Mouse (Mus musculus): ENCODE measurements around the gene Asb2.

The Asb2 gene

DNA sequence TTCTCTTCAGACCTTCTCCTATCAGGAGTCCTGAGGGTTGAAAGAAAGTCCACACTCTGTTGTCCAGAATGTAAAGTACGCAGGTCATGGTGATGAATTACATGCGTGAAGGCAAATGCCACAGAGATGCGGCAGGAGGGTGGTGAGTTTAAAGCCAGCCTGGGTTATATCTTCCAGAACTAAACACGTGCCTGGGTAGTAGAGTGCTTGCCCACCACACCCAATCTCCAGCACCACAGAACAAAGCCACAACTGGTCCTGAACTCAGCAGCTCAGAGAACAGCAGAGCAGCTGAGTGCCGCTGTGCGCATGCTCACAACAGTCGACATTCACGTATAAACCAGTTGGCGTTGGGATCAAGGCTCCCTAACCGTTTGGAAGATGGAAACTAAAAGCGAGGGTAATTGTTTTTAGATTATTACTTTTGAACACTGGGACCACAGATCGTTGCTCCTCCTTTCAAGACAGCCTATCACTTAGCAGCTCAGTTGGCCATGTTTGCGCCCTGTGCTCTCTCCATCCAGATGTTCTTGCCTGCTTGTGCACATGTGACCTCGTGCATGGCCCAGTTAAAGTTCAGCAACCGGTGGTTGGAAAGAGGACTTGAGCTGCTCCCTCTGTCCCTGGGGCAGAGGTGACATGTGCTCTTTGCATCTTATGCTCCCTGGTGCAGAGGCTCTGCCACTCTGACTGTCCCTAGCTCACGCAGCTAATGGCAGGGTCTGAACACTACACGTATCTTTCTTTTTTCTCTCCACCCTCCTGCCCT, 5.9 kb upstream of the Asb2 start:
- no peak for DNase-seq (ENCODE audit: low read depth in 2 of 2, low spot score in 2 of 2)

DNA sequence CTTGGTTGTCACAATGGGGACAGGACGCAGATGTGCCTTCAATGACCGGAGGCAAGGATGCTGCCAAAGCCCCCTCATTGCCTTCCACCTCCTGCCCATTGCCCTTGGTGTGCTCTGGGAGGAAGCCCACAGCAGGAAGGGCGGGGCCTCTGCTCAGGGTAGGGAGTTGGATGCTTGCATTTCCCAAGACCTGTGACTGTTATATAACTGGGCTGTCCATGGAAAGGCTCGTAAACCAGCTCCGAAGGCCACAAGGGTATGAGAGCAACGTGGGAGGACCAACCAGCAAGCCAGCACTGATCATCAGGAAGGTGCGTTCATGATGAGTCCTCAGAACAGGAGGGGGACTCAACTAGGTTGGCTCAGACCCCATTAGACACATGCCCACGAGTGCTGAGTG, 5.0 kb upstream of the Asb2 start:
- DNase-seq (ENCODE audit: low read depth in 2 of 2, low spot score in 2 of 2): no peak

DNA sequence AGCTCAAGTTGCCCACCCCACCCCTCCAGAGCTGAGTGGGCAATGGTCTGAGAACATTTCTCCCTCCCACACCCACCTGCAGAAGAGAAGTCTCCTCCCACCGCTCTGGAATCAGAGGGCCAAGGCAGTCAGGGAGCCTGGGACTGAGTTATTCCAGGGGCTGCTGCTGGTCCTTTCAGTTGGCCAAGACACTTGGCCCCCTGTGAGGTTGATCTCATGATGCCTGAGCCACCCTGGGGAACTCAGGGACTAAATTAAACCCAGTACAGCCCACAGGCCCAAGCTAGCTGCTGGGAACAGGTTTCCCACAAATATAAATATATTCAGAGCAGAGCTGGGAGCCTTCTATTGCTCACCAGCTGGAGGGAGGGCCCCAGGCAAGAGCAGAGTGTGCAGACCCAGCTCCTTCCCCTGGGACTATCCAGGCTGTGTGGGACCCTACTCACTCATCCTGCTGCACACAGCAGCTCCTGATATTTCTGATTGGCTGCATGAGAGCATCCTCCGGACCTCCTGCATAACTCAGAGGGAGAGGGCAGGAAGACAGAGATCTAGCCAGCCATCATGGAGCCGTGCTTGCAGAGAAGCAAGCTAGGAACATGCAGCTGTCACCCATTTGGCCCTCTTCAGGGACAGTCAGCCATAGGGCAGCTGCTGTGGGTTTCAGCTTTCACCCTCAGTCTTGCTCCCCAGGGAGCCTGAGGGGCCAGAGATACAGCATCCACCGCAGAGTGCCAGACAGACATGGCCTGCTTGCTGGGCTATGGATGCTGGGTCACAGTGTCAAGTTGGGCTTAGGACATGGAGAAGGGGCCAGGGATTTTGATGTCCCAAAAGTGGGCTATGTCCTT, 3.4 kb upstream of the Asb2 start:
- no peak for DNase-seq (ENCODE audit: low read depth in 2 of 2, low spot score in 2 of 2)

DNA sequence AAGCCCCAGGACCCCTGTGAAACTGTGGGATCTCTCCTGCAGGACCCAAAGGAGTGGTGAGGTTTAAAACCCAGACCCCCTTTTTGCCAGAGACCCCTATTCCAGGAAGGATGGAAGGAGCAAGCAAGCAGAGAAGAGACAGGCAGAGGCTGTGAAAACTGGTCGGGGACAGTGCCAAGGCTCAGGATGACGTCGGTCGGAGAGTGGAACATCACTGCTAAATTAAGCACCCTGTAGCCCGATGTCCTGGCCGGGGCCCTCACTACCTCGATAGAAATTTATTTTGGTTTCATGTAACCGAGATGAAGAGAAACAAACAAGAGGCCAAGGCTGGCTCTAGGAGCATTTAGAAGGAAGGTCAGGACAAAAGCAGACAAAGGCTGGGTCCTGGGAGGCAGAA, 2.4 kb upstream of the Asb2 start:
- DNase-seq (ENCODE audit: low read depth in 2 of 2, low spot score in 2 of 2): no peak

DNA sequence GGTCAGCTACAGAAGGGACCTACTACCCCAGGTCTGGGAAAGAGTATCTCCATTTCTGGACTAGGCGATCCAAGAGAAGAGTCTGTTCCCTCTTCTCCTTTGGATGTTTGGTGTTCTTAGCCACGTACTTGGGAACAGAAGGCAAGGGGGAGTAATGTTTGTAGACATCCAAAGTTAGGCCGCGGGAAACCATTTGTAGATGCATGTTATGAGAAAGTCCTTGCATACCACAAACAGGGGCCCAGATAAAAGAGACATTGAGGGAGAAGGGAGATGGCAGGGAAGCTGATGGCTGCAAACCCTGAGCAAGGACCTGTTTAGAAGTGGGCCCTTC, 581 bp upstream of the Asb2 start:
- DNase-seq (ENCODE audit: low read depth in 2 of 2, low spot score in 2 of 2): no peak

DNA sequence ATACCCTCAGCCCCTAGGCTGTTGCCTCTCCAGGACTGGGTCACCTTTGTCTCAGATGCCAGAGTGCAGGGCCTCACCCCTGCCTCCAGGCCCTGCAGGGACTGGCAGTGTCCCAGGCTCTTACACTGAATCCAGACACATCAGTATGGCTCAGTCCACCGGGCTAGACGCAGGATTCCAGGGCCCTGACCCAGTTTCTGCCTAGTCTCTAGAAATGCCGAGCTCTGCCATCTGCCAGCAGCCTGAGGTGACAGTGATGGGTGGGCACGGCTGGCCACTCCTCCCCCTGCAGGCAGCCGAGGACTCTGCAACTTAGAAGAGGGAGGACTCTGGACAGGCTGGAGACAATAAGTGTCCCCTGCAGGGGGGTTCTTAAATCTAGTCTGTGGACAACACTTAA, 2.3 kb downstream of the Asb2 start:
- no peak for DNase-seq (ENCODE audit: low read depth in 2 of 2, low spot score in 2 of 2)

DNA sequence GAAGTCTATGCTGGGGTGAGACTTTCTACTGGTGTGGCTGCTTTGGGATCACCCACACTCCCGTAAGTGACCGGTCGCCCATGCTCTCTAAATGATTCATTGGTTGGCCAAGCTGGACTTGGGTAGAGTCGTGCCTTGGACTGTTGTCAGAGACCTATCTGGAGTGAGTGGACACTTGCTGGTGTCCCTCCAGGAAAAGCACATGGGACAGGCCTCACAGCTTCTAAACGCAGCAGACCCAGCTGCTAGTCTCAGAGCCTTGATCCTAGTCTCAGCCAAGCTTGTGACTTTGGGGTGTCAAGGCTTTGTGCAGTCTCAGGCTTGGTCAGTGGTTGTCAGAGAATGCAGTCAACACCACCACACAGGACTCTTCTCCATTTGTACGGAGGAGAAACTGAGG, 3.1 kb downstream of the Asb2 start:
- no peak for DNase-seq (ENCODE audit: low read depth in 2 of 2, low spot score in 2 of 2)

DNA sequence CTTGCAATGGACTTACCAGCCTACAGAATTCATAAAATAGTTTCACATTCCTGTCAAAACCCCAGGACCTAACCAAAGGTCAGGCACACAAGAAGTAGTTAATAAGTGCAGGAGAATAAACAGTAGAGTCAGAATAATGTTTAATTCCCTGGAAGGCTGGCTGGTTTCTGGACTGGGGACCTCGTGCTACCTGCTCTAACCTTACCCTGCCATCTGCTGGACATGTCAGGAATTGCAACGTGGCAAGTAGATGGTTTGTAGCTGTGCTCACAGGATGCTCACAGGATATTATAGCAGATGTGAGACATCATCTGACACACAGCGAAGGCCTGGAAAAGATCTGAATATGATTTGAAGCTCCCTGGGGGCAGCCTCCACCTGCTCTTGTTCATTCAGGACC, 7.3 kb downstream of the Asb2 start:
- DNase-seq (ENCODE audit: low read depth in 2 of 2, low spot score in 2 of 2): peak; percentile 68 to 83

DNA sequence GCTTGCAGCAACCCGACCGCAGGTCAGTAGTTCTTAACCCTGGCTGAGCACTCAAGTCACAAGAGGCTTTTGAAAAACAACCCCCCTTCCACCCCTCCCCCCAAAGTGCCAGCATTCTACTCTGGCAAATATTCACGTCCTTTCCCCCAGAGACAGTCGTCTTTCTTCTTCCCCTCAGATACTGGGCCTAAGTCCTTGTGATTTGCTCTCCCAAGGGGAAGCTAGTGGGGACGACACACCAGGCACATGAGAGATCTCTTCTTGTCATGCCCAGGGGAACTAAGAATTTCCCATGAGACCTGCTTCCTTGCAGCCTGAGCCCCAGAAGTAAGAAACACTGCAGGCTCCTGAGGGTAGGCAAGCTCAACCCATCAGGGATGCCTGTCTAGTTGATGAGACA, 8.4 kb downstream of the Asb2 start:
- no peak for DNase-seq (ENCODE audit: low read depth in 2 of 2, low spot score in 2 of 2)

DNA sequence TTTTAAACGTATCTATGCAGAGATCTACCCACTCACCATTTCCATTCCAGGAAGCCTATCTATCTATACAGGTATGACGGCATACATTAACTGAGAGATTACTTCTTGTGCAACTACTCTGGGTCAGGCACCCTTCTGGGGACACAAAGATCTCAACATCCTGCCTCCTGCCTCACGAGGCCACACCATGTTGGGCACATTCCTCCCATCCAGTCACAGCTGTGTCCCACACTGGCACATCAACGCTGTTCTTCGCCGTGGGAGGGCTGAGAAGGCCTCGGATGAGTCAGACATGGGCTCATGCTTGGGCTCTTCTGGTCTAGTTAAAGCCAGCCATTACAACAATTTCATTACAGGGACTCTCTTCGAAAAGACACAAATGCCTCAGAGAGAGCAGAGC, 8.9 kb downstream of the Asb2 start:
- DNase-seq (ENCODE audit: low read depth in 2 of 2, low spot score in 2 of 2): no peak

DNA sequence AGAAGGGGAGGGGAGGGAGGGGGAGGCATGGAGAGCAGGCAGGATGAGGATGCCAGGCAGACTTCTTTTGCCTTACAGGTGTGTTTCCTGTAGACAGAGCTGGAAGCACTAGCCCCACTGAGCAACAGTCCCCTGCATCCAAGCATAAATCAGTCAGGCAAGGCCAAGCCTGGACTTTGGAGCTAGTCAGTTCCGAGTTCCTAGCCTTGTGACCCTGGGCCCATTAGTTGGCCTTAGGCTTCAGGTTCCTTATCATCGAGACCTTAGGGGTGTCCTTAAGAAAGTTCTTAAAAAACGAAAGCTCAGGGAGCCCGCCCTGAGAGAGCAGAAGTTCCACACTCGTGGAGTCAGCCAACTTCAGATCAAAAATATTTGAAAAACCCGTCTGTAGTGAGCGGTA, 10.9 kb downstream of the Asb2 start:
- DNase-seq (ENCODE audit: low read depth in 2 of 2, low spot score in 2 of 2): no peak

DNA sequence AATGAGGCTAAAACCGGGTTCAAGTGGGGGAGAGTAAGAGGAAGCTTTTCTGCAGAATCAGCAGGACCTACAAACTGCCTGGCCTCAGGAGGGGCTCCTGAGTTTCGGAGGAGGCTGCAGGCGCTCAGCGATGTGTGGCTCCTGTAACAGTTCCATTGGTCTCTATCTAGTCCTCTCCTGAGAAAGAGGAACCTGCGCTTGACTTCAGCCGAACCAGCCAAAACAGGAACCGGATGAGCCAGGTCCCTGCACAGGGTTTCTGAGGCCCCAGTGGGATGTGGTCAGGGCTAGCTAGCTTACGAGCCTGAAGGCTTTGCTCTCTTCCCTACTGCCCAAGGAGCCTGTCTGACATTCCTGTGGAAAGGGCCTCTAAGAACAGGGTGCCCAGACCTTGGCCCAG, 12.3 kb downstream of the Asb2 start:
- peak in 1 of 2 experiments; percentile 43 for DNase-seq (ENCODE audit: low read depth in 2 of 2, low spot score in 2 of 2)

DNA sequence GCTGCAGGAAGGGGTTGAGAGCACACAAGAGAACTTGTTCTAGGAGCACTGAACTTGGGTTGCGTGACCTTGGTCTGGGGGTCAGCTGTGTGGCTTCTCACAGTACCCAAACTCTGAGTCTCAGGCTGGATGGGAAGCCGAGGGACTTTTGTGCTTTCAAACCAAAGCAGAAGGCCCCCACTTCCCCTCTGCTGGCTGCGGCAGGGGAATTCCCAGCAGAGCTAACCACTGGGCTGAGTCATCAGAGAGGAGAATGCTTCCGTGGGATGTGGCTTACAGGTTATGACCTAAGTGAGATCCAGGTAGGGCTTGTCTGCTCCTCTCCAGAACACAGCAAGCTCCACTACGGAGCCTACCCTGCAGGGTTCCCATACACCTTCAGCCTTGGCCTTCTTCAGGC, 14.6 kb downstream of the Asb2 start:
- DNase-seq (ENCODE audit: low read depth in 2 of 2, low spot score in 2 of 2): peak; percentile 67 to 71

DNA sequence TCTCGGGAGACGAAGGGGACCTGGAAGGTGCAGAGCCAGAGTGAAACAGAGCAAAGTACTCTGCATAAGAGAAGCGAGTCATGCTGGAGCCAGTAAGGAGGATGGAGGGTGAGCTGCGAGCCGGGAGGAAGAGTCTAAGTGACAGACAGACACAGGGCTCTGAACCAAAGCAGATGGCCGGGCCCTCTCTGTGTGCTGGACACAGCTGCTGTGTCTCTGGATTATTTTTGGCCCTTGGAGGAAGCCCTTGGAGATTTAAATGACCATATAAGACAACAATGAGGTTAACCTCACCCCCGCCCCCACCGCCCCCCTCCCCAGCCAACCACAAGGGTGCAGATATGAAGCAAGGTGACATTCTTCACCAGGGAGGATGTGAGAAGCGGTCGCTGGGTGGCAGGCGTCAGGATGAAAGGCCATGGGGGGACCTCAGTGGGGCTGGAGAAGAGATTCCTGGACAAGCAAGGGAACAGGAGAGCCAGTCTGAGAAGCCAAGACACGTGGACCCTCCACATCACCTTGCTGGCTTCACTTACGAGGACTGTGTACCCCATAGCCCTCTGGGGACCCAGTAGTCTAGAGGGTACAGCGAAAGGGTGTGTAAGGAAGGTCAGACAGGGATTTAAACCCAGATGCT, 17.5 kb downstream of the Asb2 start:
- DNase-seq (ENCODE audit: low read depth in 2 of 2, low spot score in 2 of 2): no peak

DNA sequence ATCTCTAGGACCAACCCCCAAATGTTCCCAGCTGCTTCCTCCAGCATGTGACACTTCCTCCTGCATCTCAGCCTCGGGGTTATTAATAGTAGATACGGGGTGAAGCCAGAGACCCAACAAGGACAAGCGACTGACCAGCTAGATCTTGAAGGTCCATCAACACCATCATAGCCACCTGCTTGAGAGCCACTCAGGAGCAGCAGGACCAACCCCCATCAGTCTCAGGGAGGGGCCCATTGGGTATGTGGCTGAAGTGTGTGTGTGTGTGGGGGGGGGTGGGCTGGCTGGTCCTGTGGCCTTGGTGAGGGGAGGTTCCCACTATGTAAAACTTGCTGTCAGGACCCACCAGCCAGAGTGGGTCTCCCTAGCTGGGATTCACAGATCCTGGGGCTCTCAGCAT, 19.0 kb downstream of the Asb2 start:
- DNase-seq (ENCODE audit: low read depth in 2 of 2, low spot score in 2 of 2): no peak

DNA sequence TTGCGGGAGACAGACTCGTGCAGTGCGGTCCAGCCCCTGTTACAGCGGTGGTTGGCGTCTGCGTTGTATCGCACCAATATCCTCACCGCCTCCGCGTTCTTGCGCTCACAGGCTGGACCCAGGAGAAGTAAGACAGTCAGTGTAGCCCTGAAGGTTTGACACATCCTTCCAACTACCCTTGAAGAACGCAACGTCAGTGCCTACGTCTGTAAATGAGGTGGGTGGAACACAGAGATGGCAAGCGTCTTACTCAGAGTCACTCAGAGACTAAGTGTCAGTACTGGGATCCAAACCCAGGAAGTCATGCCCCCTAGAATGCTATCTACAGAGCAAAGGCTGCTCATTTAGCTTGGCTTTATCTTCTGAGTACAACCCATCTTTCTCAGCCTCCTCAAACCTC, 22.4 kb downstream of the Asb2 start:
- DNase-seq (ENCODE audit: low read depth in 2 of 2, low spot score in 2 of 2): no peak

DNA sequence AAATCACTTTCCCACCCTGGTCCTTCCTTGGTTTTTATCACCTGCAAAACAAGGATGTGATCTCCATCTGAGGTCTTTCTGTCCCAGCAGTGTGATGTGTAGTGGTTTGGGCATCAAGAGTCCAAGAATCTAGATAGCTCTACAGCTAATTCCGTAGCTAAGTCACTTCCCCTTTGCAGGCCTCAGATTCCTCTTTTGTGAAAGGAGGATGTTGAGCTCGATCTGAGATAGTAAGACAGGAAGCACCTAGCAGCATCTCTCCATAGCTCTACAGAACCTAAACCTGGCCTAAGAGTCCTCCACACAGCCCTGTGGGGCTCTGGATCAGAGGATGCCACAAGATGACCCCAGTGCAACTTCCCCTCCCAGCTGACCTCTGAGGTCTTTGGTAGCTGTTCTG, 22.9 kb downstream of the Asb2 start:
- DNase-seq (ENCODE audit: low read depth in 2 of 2, low spot score in 2 of 2): no peak

DNA sequence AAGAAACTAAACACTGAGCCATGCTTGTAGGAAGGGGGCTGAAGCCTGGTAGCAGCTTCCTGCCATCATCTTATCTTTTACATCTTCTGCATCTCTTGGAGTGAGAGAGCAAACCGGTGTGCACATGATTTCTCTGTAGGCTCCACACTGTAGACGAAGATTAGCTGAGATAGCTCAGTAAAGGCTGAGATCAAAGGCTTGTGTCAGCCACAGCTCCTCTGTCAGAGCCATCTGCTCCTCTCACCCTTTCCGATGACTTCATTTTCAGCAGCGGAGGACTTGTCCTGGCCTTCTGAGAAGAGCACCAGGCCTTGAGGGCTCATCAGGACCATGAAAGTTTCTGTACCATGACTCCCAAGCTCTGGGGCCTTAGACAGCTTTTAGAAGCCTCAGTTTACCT, 24.3 kb downstream of the Asb2 start:
- DNase-seq (ENCODE audit: low read depth in 2 of 2, low spot score in 2 of 2): peak; percentile 38 to 49

DNA sequence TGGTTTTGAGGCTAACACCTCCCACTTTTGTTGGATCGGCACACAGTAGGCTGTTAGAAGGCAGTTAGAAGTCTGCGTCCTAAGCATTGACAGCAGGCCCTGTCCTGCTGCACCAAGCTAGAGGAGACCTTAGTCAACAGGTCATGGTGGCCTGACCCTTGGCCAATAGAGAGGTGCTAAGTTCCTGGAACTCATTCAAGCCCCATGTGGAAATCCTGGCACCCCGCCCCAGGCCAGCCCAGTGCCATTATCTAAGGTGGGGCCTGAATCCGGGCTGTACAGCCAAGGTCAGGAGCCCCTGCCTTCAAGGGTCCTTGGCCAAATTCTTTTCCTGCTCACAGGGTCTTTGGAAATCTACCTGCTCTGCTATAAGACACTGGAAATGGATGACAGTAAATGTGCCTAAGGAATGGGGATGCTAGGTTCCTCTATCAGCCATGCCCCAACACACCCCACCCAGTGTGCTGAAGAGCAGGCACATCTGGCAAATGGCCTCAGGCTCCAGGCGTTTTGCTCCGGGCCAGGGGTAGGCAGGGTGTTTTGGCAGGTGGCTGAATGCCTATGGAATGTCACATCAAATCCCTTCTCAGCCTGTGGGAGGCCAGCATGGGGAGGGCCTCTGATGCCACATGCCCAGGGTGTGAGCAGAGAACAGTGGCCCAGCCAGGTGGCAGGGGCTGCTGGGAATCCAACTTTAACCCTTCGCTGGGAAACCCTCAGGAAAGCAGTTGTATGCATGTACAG, 27.2 kb downstream of the Asb2 start:
- no peak for DNase-seq (ENCODE audit: low read depth in 2 of 2, low spot score in 2 of 2)

DNA sequence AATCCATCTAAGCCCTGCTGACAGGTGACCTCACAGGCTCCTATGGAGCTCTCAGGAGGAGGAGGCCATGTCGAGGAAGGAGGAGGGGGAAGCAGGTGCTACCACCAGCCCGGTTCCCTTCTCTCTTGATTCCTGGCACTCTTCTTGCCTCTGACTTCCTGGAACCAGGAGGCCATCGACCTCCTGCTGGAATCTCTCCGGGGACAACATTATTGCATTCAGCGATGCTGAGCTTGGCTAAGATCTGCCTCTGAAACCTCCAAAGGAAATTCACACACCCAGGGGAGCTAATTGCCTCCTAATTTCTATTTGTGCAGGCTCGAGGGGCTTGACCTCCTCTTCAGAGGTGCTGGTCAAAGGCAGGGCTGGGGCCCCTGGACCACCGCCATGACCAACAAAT, 28.7 kb downstream of the Asb2 start:
- no peak for DNase-seq (ENCODE audit: low read depth in 2 of 2, low spot score in 2 of 2)

DNA sequence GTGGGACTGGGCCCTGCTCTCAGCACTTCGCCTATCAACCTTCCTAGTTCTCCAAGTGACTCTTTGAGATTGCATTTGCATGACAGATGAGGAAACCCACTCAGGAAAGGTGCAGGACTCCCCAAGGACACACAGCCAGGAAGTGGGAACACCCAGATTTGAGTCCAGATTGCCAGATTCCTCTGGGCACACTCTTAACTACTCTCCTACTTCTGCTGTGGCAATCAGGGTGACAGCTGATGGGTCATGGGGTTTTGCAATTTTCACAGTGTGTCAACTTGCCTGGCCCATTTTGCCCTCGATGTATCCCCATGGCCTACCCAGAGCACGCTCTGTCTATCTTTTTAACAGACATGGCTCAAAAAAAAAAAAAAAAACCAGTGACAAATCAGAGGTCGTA, 29.2 kb downstream of the Asb2 start:
- DNase-seq (ENCODE audit: low read depth in 2 of 2, low spot score in 2 of 2): no peak

Data from CD8-positive naive resting alpha-beta T cell, adult 2 months (primary cell).